ENCODE assay signal across 8 mouse cellular contexts in the genomic region with DNA sequence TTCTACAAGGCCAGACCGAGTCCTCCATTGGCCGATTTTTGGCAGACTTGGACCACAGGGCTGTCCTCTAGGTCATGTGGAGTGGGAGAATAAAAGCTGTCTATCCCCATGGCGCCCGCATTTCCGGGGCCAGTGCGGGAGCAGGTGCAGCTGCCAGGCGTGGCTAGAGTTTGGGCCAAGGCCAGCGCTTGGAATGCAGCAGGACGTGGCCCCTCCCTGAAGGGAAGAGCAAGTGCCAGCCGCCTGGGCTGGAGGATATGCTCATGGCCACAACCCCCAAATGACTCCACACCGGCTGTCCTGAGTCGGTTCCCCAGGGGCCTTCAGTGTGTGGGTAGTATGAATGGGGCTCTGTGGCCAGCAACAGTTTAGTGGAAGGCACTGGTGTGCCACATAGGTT. TPM values are rescaled to one million over a fixed set of nuclear protein-coding genes. Genes with fewer than 3 reads are reported as not detected.
DNase-seq lines count a peak whose midpoint lies in the region; ATAC-seq lines count a peak whose summit lies in the region.

No protein-coding gene starts in this region.

- no peak for ATAC-seq in frontal cortex, adult (ENCODE audit: low TSS enrichment)

- peak; percentile 26 for DNase-seq in layer of hippocampus, adult 11-12 months (ENCODE audit: low spot score)
- no peak for DNase-seq in layer of hippocampus, postnatal 25 days (ENCODE audit: extremely low spot score in 1 of 2, low spot score in 1 of 2)
- peak; percentile 83 for DNase-seq in adrenal gland, adult 2 months
- DNase-seq in cerebellum, postnatal 14 days, result peak; percentile 59 to 75
- DNase-seq in lung, postnatal 10 days, result peak; percentile 71
- DNase-seq in spleen, adult 18-20 months, result no peak
- no peak for DNase-seq in right cerebral cortex, postnatal 36 days (ENCODE audit: low spot score in 2 of 2)

RNA-seq across cellular contexts. Expression of gene Dok7, which starts 1.5 kb away (rescaled TPM):
- total RNA-seq in layer of hippocampus, postnatal 25 days (2021), result 10 to 100 TPM; 20.2 to 24.0 TPM
- total RNA-seq in adrenal gland, adult 2 months (2021), result 10 to 100 TPM in 1 of 2 experiments, 1 to 10 TPM in 1; 4.8 to 17.0 TPM
- polyA plus RNA-seq in adrenal gland, adult 2 months (2012; rRNA removed), result 12.4 and 12.7 TPM in 2 replicates

RNA-seq across cellular contexts. Expression of gene Hgfac, which starts 13.8 kb away (rescaled TPM):
- total RNA-seq in layer of hippocampus, postnatal 25 days (2021), result under 1 TPM; 0.64 to 0.80 TPM
- total RNA-seq in adrenal gland, adult 2 months (2021), result 1 to 10 TPM in 1 of 2 experiments, under 1 TPM in 1; 0.90 to 2.8 TPM
- 1.1 and 1.5 TPM in 2 replicates for polyA plus RNA-seq in adrenal gland, adult 2 months (2012; rRNA removed)

RNA-seq across cellular contexts. Expression of gene Lrpap1, which starts 50.5 kb away (rescaled TPM):
- 100 to 1,000 TPM; 146 to 151 TPM for total RNA-seq in layer of hippocampus, postnatal 25 days (2021)
- 100 to 1,000 TPM; 112 to 116 TPM for total RNA-seq in adrenal gland, adult 2 months (2021)
- polyA plus RNA-seq in adrenal gland, adult 2 months (2012; rRNA removed), result 31.4 and 36.7 TPM in 2 replicates

Comparison
In these comparisons a context has a peak if more than half of its experiments do, and no peak if none do; other contexts are left out.
1. DNase-seq: peak in layer of hippocampus, adult 11-12 months (single experiment), adrenal gland, adult 2 months (single experiment), cerebellum, postnatal 14 days (2 of 2) and lung, postnatal 10 days (single experiment); none in layer of hippocampus, postnatal 25 days (0 of 2), spleen, adult 18-20 months (0 of 2) and right cerebral cortex, postnatal 36 days (0 of 2).